Mouse (Mus musculus): ENCODE measurements around the gene Nacad. TPM values are rescaled to one million over a fixed set of nuclear protein-coding genes. Genes with fewer than 3 reads are reported as not detected.

The Nacad gene
- polyA plus RNA-seq, 1 experiment from 2014 or later, result 1.6 TPM

- no peaks in the 10 kb centered on the region for H3K27me3 ChIP-seq (ENCODE audit: insufficient read depth, low read length)
- H3K4me2 ChIP-seq (ENCODE audit: low read depth, low read length), result peak overlapping the region; percentile 29
- H3K27ac ChIP-seq (ENCODE audit: low read depth), result peak overlapping the region; percentile 67
- 89% methylated on average over 7 of the region's 7 CpGs for WGBS (ENCODE audit: insufficient replicate concordance)
- peaks cover 73% of the 10 kb centered on the region for H3K36me3 ChIP-seq (replicated peaks; ENCODE audit: insufficient read depth, low read length)
- DNase-seq (no peak), ATAC-seq (no peak)
- no peak overlapping the region for H3K9ac ChIP-seq (replicated peaks)
- H3K9me3 ChIP-seq (ENCODE audit: low read length), result no peaks in the 10 kb centered on the region
- peaks cover 36% of the 10 kb centered on the region for H3K4me1 ChIP-seq (ENCODE audit: insufficient read depth)
- no peak for TF ChIP-seq EP300 (IDR thresholded peaks at IDR 0.05; ENCODE audit: low read depth)
- TF ChIP-seq CTCF (IDR thresholded peaks at IDR 0.05; ENCODE audit: low read depth), result no peak
- H3K4me3 ChIP-seq (ENCODE audit: low read depth, low read length), result no peak overlapping the region
Observed at GRCm38 (mm10) chr11:6587249-6587940, 18.5 kb downstream of the Nacad start.

GRCm38 (mm10) chr11:6586660-6587059 is 19.2 kb downstream of the Nacad start:
- no peak overlapping the region for H3K9ac ChIP-seq (replicated peaks)
- peak overlapping the region; percentile 29; the same call in 1 of the 2 replicates for H3K4me2 ChIP-seq (ENCODE audit: low read depth, low read length)
- peak; percentile 45 for DNase-seq
- H3K4me1 ChIP-seq (ENCODE audit: insufficient read depth), result peaks cover 36% of the 10 kb centered on the region
- 52% methylated on average over 3 of the region's 3 CpGs for WGBS (ENCODE audit: insufficient replicate concordance)
- H3K27me3 ChIP-seq (ENCODE audit: insufficient read depth, low read length), result no peaks in the 10 kb centered on the region
- ATAC-seq, result no peak
- peak; percentile 53; the same call in 1 of the 2 replicates for TF ChIP-seq EP300 (IDR thresholded peaks at IDR 0.05; ENCODE audit: low read depth)
- TF ChIP-seq CTCF (IDR thresholded peaks at IDR 0.05; ENCODE audit: low read depth), result peak; percentile 52
- peak overlapping the region; percentile 67; the same call in 1 of the 2 replicates for H3K27ac ChIP-seq (ENCODE audit: low read depth)
- H3K36me3 ChIP-seq (replicated peaks; ENCODE audit: insufficient read depth, low read length), result peaks cover 66% of the 10 kb centered on the region
- H3K9me3 ChIP-seq (ENCODE audit: low read length), result no peaks in the 10 kb centered on the region
- H3K4me3 ChIP-seq (ENCODE audit: low read depth, low read length), result no peak overlapping the region

- Histone ChIP-seq H3K27me3 (ENCODE audit: insufficient read depth, low read length) (no peaks in the 10 kb centered on the region), H3K9ac (replicated peaks) (no peak overlapping the region), H3K27ac (ENCODE audit: low read depth) (peak overlapping the region; percentile 1), H3K4me2 (ENCODE audit: low read depth, low read length) (no peak overlapping the region), H3K9me3 (ENCODE audit: low read length) (no peaks in the 10 kb centered on the region), H3K4me1 (ENCODE audit: insufficient read depth) (peaks cover 28% of the 10 kb centered on the region), H3K4me3 (ENCODE audit: low read depth, low read length) (no peak overlapping the region), H3K36me3 (replicated peaks; ENCODE audit: insufficient read depth, low read length) (peaks cover 57% of the 10 kb centered on the region)
- no peak for DNase-seq
- 86% methylated on average over 8 of the region's 8 CpGs for WGBS (ENCODE audit: insufficient replicate concordance)
- TF ChIP-seq EP300 (IDR thresholded peaks at IDR 0.05; ENCODE audit: low read depth) (no peak), CTCF (IDR thresholded peaks at IDR 0.05; ENCODE audit: low read depth) (no peak)
- no peak for ATAC-seq
Observed at GRCm38 (mm10) chr11:6585748-6586147, 20.1 kb downstream of the Nacad start.

GRCm38 (mm10) chr11:6581560-6581959 is 24.3 kb downstream of the Nacad start:
- H3K9ac ChIP-seq (replicated peaks), result no peak overlapping the region
- no peak overlapping the region for H3K4me3 ChIP-seq (ENCODE audit: low read depth, low read length)
- peaks cover 18% of the 10 kb centered on the region for H3K4me1 ChIP-seq (ENCODE audit: insufficient read depth)
- H3K9me3 ChIP-seq (ENCODE audit: low read length), result no peaks in the 10 kb centered on the region
- no peak for TF ChIP-seq CTCF (IDR thresholded peaks at IDR 0.05; ENCODE audit: low read depth)
- TF ChIP-seq EP300 (IDR thresholded peaks at IDR 0.05; ENCODE audit: low read depth), result no peak
- DNase-seq, result peak; percentile 49
- no peaks in the 10 kb centered on the region for H3K27me3 ChIP-seq (ENCODE audit: insufficient read depth, low read length)
- WGBS (ENCODE audit: insufficient replicate concordance), result 78% methylated on average over 2 of the region's 2 CpGs
- H3K36me3 ChIP-seq (replicated peaks; ENCODE audit: insufficient read depth, low read length), result peaks cover 39% of the 10 kb centered on the region
- H3K27ac ChIP-seq (ENCODE audit: low read depth), result no peak overlapping the region
- ATAC-seq, result no peak
- no peak overlapping the region for H3K4me2 ChIP-seq (ENCODE audit: low read depth, low read length)

- WGBS (ENCODE audit: insufficient replicate concordance), result 70% methylated on average over 4 of the region's 4 CpGs
- no peak overlapping the region for H3K27ac ChIP-seq (ENCODE audit: low read depth)
- H3K4me3 ChIP-seq (ENCODE audit: low read depth, low read length), result no peak overlapping the region
- H3K4me2 ChIP-seq (ENCODE audit: low read depth, low read length), result no peak overlapping the region
- no peaks in the 10 kb centered on the region for H3K27me3 ChIP-seq (ENCODE audit: insufficient read depth, low read length)
- H3K9me3 ChIP-seq (ENCODE audit: low read length), result no peaks in the 10 kb centered on the region
- TF ChIP-seq CTCF (IDR thresholded peaks at IDR 0.05; ENCODE audit: low read depth) (no peak), EP300 (IDR thresholded peaks at IDR 0.05; ENCODE audit: low read depth) (no peak)
- H3K9ac ChIP-seq (replicated peaks), result no peak overlapping the region
- ATAC-seq, result peak; percentile 29; the same call in 1 of the 2 replicates
- peaks cover 9% of the 10 kb centered on the region; the same call in 1 of the 2 replicates for H3K4me1 ChIP-seq (ENCODE audit: insufficient read depth)
- peaks cover 41% of the 10 kb centered on the region for H3K36me3 ChIP-seq (replicated peaks; ENCODE audit: insufficient read depth, low read length)
- peak; percentile 40 for DNase-seq
Observed at GRCm38 (mm10) chr11:6580065-6580750, 25.6 kb downstream of the Nacad start.

- H3K4me3 ChIP-seq (ENCODE audit: low read depth, low read length), result no peak overlapping the region
- H3K4me1 ChIP-seq (ENCODE audit: insufficient read depth), result peaks cover 9% of the 10 kb centered on the region; the same call in 1 of the 2 replicates
- no peaks in the 10 kb centered on the region for H3K9me3 ChIP-seq (ENCODE audit: low read length)
- TF ChIP-seq CTCF (IDR thresholded peaks at IDR 0.05; ENCODE audit: low read depth) (no peak), EP300 (IDR thresholded peaks at IDR 0.05; ENCODE audit: low read depth) (no peak)
- H3K36me3 ChIP-seq (replicated peaks; ENCODE audit: insufficient read depth, low read length), result peaks cover 34% of the 10 kb centered on the region
- WGBS (ENCODE audit: insufficient replicate concordance), result 92% methylated on average over 7 of the region's 7 CpGs
- DNase-seq, result no peak
- H3K9ac ChIP-seq (replicated peaks), result no peak overlapping the region
- no peak for ATAC-seq
- H3K27me3 ChIP-seq (ENCODE audit: insufficient read depth, low read length), result no peaks in the 10 kb centered on the region
- H3K27ac ChIP-seq (ENCODE audit: low read depth), result no peak overlapping the region
- no peak overlapping the region for H3K4me2 ChIP-seq (ENCODE audit: low read depth, low read length)
Observed at GRCm38 (mm10) chr11:6579361-6579760, 26.5 kb downstream of the Nacad start.

All from liver, postnatal 0 days (tissue).